Mouse (Mus musculus) cerebellum, postnatal 4 days (tissue): ENCODE results near the gene Myh13.

Source experiments
- DNase-seq, 2 experiments: peaks; one replicate each; pipeline ENCODE4 v3.0.0; 2022; ENCODE audit warnings: low spot score in 2 of 2, mixed read lengths in 1 of 2

The Myh13 gene

GRCm38 (mm10) chr11:67386815-67387415, 65.5 kb downstream of the Myh13 start:
- DNase-seq: no peak

DNA sequence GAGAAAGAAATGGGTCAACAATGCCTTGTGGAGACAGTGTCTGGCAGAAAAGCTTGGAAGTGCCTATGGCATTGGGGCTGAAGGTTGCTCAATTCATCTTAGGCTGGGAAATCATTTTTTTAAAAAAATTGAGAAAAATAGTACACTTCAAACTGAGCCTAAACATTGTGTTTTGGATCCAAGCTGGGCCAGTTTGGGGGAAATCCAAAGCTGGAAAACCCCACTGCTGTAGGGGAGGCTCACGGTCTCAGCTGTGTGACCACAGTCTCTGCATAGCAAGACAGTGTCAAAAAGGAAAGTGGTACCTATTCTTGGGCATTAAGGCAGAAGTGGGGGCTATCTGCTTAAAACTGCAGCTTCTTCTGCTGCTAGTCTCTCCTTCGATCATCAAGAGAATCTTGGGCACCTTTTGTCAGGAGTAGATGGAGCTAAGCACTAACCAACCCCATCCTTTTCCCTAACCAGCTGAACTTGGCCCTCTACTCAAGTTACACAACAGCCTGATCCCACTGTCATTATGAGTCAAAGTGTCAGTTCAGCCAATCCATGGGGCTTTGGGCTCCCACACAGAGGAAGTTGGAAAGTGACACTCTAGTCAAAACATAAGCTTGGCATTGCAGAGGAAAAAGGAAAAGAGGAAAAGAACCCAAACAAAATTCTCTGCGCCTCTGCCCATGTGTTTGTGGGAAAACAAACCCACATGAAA, 69.4 kb downstream of the Myh13 start:
- no peak for DNase-seq

DNA sequence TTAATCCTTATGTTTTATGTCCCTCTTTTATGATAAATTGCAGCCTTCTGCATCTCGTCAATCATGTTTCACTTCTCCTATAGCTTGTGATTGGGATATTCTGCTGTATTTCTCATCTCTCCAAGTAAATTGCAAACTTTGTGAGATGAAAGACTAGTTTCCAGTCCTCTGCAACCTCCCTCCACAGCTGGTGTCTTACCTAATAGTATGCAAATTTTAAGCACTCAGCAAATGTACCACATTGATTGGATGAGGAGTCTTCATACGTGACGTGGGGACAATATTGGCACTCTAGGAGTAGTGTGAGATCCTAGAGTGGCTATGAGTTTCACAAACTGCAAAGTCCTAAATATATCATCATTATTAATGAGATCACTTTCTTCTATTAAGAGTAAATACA, 70.9 kb downstream of the Myh13 start:
- DNase-seq: no peak

- no peak for DNase-seq
Measured at GRCm38 (mm10) chr11:67400956-67401355, 79.5 kb downstream of the Myh13 start.

DNA sequence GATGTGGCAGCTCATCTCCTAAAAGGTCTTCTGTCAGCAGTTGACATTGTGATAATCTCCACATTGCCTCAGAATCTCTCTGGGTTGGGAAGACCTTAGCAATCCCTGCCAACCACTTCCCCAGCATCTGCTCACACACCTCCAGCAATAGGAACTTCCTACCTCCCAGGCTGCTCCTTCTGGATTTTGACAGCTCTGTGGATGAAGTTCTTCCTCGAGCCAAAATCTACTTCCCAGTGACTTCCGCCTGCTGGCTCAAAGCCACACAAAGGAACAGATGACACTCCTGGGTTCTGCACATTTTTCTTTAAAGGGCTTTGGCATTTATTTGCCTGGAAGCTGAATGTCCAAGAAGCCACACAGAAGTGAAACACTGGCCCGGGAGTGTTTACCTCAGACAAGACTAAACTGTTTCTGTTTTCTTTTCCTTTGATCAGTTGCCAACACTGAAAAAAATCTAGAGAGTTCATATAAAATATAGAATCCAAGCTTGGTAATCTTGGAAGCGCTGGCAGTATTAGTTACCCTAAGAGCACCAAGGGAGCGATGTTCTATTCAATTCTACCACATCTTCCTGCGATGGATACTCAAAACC, 93.0 kb downstream of the Myh13 start:
- peak in 1 of 2 experiments; percentile 6 for DNase-seq
